Mouse (Mus musculus) midbrain, postnatal 0 days (tissue): ENCODE measurements around the gene Rsad1. TPM values are rescaled to one million over a fixed set of nuclear protein-coding genes. Genes with fewer than 3 reads are reported as not detected.

Experiments
- ATAC-seq: fragments of 200-750 bp; cut with Nextera tagmentation; 2 replicates; pipeline ENCODE4 v1.8.0; 2017; ENCODE audit warnings: moderate number of reproducible peaks, mild to moderate bottlenecking, moderate TSS enrichment, moderate library complexity; ENCODE audit not compliant: low FRiP score
- DNase-seq: peaks from one replicate; pipeline ENCODE4 v3.0.0-alpha.2; 2015; ENCODE audit warnings: low spot score
- H3K27ac ChIP-seq: fragments of 300-500 bp; sonication (generic); 2 replicates; pipeline ENCODE4 v1.5.1; 2014; ENCODE audit warnings: low read depth, mild to moderate bottlenecking, low read length, mixed read lengths
- H3K27me3 ChIP-seq: fragments of 300-500 bp; sonication (generic); 2 replicates; pipeline ENCODE4 v1.6.1; 2014; ENCODE audit warnings: low read length, control low read depth, mixed read lengths; ENCODE audit not compliant: insufficient read depth
- H3K36me3 ChIP-seq: fragments of 300-500 bp; sonication (generic); 2 replicates; pipeline ENCODE4 v1.6.1; 2014; ENCODE audit warnings: low read length, control low read depth, mixed read lengths; ENCODE audit not compliant: insufficient read depth
- H3K4me1 ChIP-seq: fragments of 300-500 bp; sonication (generic); 2 replicates; pipeline ENCODE4 v1.6.1; 2014; ENCODE audit warnings: mild to moderate bottlenecking, control low read depth, antibody characterized with exemption, low read length, mixed read lengths; ENCODE audit not compliant: insufficient read depth
- H3K4me2 ChIP-seq: fragments of 300-500 bp; sonication (generic); 2 replicates; pipeline ENCODE4 v1.6.1; 2014; ENCODE audit warnings: low read depth, mild to moderate bottlenecking, low read length, mixed read lengths; ENCODE audit not compliant: poor library complexity, severe bottlenecking
- H3K4me3 ChIP-seq: fragments of 300-500 bp; sonication (generic); 2 replicates; pipeline ENCODE4 v1.5.1; 2014; ENCODE audit warnings: low read depth, mild to moderate bottlenecking, low read length, moderate library complexity
- H3K9ac ChIP-seq: fragments of 300-500 bp; sonication (generic); replicated peaks from 2 replicates; pipeline ENCODE4 v1.6.1; 2014; ENCODE audit warnings: mild to moderate bottlenecking, low read length, moderate library complexity, mixed read lengths; ENCODE audit not compliant: poor library complexity, severe bottlenecking
- H3K9me3 ChIP-seq: fragments of 300-500 bp; sonication (generic); 2 replicates; pipeline ENCODE4 v1.6.1; 2016; ENCODE audit warnings: low read length, control low read depth
- CTCF ChIP-seq: IDR thresholded peaks from 2 replicates; pipeline ENCODE4 v1.5.1; 2016; ENCODE audit warnings: antibody characterized with exemption, mild to moderate bottlenecking
- WGBS: fragments of 180-500 bp; shearing (Covaris S2); extraction: QIAGEN DNeasy Blood & Tissue Kit; methylation state at CpG from one replicate; pipeline ENCODE4 v1.1.7; 2014; 5-methylcytosine and 5-hydroxymethylcytosine counted together
- polyA plus RNA-seq: library from polyadenylated mRNA; unstranded; fragments of >200 nt; fragmentation: Nextera tagmentation; extraction: Ambion mirVana; gene quantifications from 2 replicates; pipeline ENCODE4 v1.2.1, GENCODE M21; 2015
- total RNA-seq: library from RNA; depleted of rRNA; stranded (reverse); fragments of >200 nt; gene quantifications from 2 replicates; pipeline ENCODE4 v1.2.3, GENCODE M21; 2014

The Rsad1 gene
- total and polyA plus RNA-seq, 2 experiments from 2014 or later, result 12.6 to 13.5 TPM

- no peak for ATAC-seq
- WGBS, result 50% methylated on average over 18 of the region's 18 CpGs
Measured at GRCm38 (mm10) chr11:94544422-94544821, 4.6 kb downstream of the Rsad1 start.

GRCm38 (mm10) chr11:94543932-94544331 is 5.1 kb downstream of the Rsad1 start:
- ATAC-seq (no peak), DNase-seq (peak; percentile 94)
- Histone ChIP-seq H3K9ac (no peak overlapping the region), H3K4me2 (0 out of 2 replicates have a peak overlapping the region, but pooled peaks have one; percentile 2), H3K4me1 (no peaks in the 10 kb centered on the region; the same call in 1 of the 2 replicates), H3K4me3 (no peak overlapping the region), H3K9me3 (no peaks in the 10 kb centered on the region), H3K27me3 (no peaks in the 10 kb centered on the region), H3K27ac (no peak overlapping the region), H3K36me3 (peaks cover 4% of the 10 kb centered on the region; the same call in 1 of the 2 replicates)
- peak; percentile 88 for TF ChIP-seq CTCF
- 32% methylated on average over 9 of the region's 9 CpGs for WGBS

More at GRCm38 (mm10) chr11:94544422-94544821, 4.6 kb downstream of the Rsad1 start:
- Histone ChIP-seq H3K4me1 (no peaks in the 10 kb centered on the region; the same call in 1 of the 2 replicates), H3K27ac (no peak overlapping the region), H3K27me3 (no peaks in the 10 kb centered on the region), H3K9me3 (no peaks in the 10 kb centered on the region), H3K4me2 (peak overlapping the region; percentile 2; the same call in 1 of the 2 replicates), H3K36me3 (peaks cover 4% of the 10 kb centered on the region; the same call in 1 of the 2 replicates), H3K9ac (no peak overlapping the region), H3K4me3 (no peak overlapping the region)
- DNase-seq, result no peak
- TF ChIP-seq CTCF, result no peak

DNA sequence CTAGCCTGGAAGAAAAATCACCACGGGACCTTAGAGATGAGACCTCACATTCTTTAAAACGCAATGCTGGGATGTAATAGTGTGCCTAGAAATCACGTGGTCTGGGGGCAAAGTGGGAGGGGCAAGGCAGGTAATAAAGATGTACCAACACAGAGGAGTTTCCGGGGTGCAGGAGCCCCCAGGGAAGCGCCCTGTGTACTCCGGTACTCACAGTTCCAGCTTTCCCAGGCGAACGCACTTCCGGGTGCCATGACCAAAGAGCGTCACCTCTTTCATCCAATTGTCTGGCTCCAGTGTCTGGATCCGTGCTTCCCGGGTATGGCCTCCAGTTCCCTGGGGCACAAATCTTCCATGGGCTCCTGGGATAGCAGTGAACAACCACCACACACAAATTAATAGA is 5.7 kb downstream of the Rsad1 start:
- no peak overlapping the region for H3K27ac ChIP-seq
- H3K9me3 ChIP-seq, result no peaks in the 10 kb centered on the region
- H3K4me1 ChIP-seq, result no peaks in the 10 kb centered on the region; the same call in 1 of the 2 replicates
- H3K36me3 ChIP-seq, result peaks cover 5% of the 10 kb centered on the region; the same call in 1 of the 2 replicates
- WGBS, result 76% methylated on average over 12 of the region's 12 CpGs
- no peak for TF ChIP-seq CTCF
- no peaks in the 10 kb centered on the region for H3K27me3 ChIP-seq
- H3K4me3 ChIP-seq, result no peak overlapping the region
- DNase-seq, result no peak
- ATAC-seq, result no peak
- no peak overlapping the region for H3K4me2 ChIP-seq
- no peak overlapping the region for H3K9ac ChIP-seq

DNA sequence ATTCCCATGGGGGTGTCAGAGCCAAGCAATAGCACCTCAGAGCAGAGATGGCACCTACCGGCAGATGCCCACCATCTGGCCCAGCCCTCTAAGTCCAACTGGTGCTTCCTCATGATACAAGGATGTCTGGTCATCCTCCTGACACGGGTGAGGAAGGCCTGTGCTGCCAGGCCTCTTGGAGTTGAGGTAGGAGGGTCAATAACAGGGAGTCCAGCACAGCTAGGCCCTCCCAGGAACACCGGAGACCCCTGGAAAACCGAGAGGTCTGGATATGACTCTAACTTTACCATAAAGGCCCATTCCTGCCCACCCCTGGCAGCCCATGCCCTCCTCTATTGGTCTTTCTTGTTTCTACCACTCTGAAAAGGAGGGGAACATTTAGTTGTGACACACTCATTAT is 6.7 kb downstream of the Rsad1 start:
- DNase-seq, result no peak
- H3K27ac ChIP-seq, result no peak overlapping the region
- H3K27me3 ChIP-seq, result no peaks in the 10 kb centered on the region
- no peak for ATAC-seq
- H3K9me3 ChIP-seq, result no peaks in the 10 kb centered on the region
- no peak for TF ChIP-seq CTCF
- peaks cover 6% of the 10 kb centered on the region; the same call in 1 of the 2 replicates for H3K36me3 ChIP-seq
- H3K9ac ChIP-seq, result no peak overlapping the region
- no peaks in the 10 kb centered on the region; the same call in 1 of the 2 replicates for H3K4me1 ChIP-seq
- H3K4me2 ChIP-seq, result no peak overlapping the region
- 90% methylated on average over 4 of the region's 4 CpGs for WGBS
- H3K4me3 ChIP-seq, result no peak overlapping the region

DNA sequence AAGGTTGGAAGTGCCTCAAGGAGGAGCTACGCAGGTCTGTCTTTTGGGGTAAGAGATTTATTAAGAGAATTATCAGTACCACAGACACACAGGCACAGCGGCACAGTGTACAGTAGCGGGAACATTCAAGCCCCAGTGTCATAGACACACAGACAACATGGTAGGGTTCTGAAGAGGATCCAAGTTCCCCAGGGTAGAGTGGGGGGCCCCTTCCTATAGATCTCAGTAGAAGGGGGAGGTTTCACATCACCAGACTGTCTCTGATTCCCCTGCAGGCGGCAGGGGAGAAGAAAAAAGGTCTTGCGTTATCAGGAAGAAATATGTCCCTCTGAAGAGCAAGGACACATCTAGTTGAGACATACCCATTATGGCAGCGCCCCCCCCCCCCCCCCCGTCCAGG is 9.3 kb downstream of the Rsad1 start:
- Histone ChIP-seq H3K9ac (no peak overlapping the region), H3K36me3 (peaks cover 6% of the 10 kb centered on the region; the same call in 1 of the 2 replicates)
- TF ChIP-seq CTCF, result no peak

DNA sequence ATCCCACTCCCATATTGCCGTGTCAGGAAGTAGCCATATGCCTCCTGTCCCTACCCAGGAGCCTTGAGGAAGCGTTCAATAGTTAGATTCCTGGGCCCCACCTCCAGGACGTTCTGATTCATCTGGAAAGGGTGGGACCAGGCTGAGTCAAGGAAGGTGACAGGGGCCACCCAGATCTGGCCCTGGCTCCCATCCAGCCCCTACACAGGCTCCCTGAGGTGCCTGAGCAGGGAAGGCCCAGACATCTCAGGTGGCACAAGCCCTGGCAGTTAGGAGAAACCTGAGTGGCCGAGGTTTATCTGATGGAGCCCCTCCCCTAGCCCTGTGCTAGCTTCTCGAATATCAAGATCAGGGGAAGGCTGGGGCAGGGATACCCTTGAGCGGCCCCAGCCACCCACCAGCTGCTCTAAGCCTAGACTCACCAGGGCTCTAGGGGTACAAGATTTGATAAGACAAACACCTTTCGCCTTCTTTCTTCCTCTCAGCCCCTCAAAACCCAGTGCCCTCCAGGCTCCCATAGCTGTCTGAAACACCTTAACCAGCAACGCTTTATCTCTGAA is 10.2 kb downstream of the Rsad1 start:
- H3K4me2 ChIP-seq, result no peak overlapping the region
- ATAC-seq, result no peak
- no peak overlapping the region for H3K27ac ChIP-seq
- no peak overlapping the region for H3K9ac ChIP-seq
- no peak for TF ChIP-seq CTCF
- no peaks in the 10 kb centered on the region for H3K9me3 ChIP-seq
- H3K27me3 ChIP-seq, result no peaks in the 10 kb centered on the region
- peaks cover 6% of the 10 kb centered on the region; the same call in 1 of the 2 replicates for H3K36me3 ChIP-seq
- no peaks in the 10 kb centered on the region for H3K4me1 ChIP-seq
- DNase-seq, result no peak
- H3K4me3 ChIP-seq, result no peak overlapping the region
- 64% methylated on average over 8 of the region's 8 CpGs for WGBS

More for the DNA sequence above, 9.3 kb downstream of the Rsad1 start:
- Histone ChIP-seq H3K27ac (no peak overlapping the region), H3K4me3 (no peak overlapping the region), H3K4me2 (no peak overlapping the region), H3K27me3 (no peaks in the 10 kb centered on the region), H3K9me3 (no peaks in the 10 kb centered on the region), H3K4me1 (no peaks in the 10 kb centered on the region)
- WGBS, result 83% methylated on average over 7 of the region's 7 CpGs
- no peak for ATAC-seq
- no peak for DNase-seq
